Mouse (Mus musculus) myocyte (in vitro differentiated cells): ENCODE measurements around the gene Dcp1b. TPM values are rescaled to one million over a fixed set of nuclear protein-coding genes. Genes with fewer than 3 reads are reported as not detected.

Source experiments
- H3K27me3 ChIP-seq: one replicate; pipeline ENCODE4 v1.6.1; 2011; ENCODE audit not compliant: control insufficient read depth, insufficient read depth, insufficient read length
- H3K36me3 ChIP-seq: one replicate; pipeline ENCODE4 v1.6.1; 2011; ENCODE audit not compliant: control insufficient read depth, insufficient read depth
- H3K4me2 ChIP-seq: one replicate; pipeline ENCODE4 v1.6.1; 2011; ENCODE audit warnings: low read depth, control low read depth
- H3K4me3 ChIP-seq: one replicate; pipeline ENCODE4 v1.5.1; 2011; ENCODE audit warnings: mild to moderate bottlenecking, control low read depth, moderate library complexity
- H3K79me2 ChIP-seq: one replicate; pipeline ENCODE4 v1.6.1; 2011; ENCODE audit not compliant: control insufficient read depth, insufficient read depth
- H3ac ChIP-seq: one replicate; pipeline ENCODE4 v1.6.1; 2011; ENCODE audit not compliant: control insufficient read depth, insufficient read length
- CEBPB ChIP-seq: IDR thresholded peaks from 2 replicates; pipeline ENCODE4 v1.6.1; 2011; ENCODE audit warnings: mild to moderate bottlenecking, moderate library complexity; ENCODE audit not compliant: poor library complexity, insufficient read depth, severe bottlenecking
- E2F4 ChIP-seq: IDR thresholded peaks from one replicate; pipeline ENCODE4 v1.6.1; 2011; ENCODE audit warnings: mild to moderate bottlenecking, control low read depth, moderate library complexity; ENCODE audit not compliant: insufficient read depth
- MAX ChIP-seq: IDR thresholded peaks from one replicate; pipeline ENCODE4 v1.6.1; 2011; ENCODE audit warnings: low read depth, mild to moderate bottlenecking, control low read depth
- MYOD1 ChIP-seq, 3 experiments: IDR thresholded peaks; one replicate each; pipeline ENCODE4 v1.6.1; 2011; ENCODE audit warnings: control low read depth in 2 of 3, low read depth in 2 of 3, mild to moderate bottlenecking in 2 of 3, moderate library complexity in 1 of 3; ENCODE audit not compliant: insufficient read length in 2 of 3, control insufficient read depth in 1 of 3
- MYOG ChIP-seq, 3 experiments: IDR thresholded peaks; one replicate each; pipeline ENCODE4 v1.6.1; 2011; ENCODE audit warnings: control low read depth in 2 of 3, low read depth in 2 of 3, mild to moderate bottlenecking in 2 of 3; ENCODE audit not compliant: insufficient read length in 2 of 3, control insufficient read depth in 1 of 3, insufficient read depth in 1 of 3
- POLR2A ChIP-seq: IDR thresholded peaks from one replicate; pipeline ENCODE4 v1.6.1; 2011; ENCODE audit warnings: low read depth, mild to moderate bottlenecking, control low read depth, moderate library complexity; ENCODE audit not compliant: insufficient read length
- POLR2AphosphoS2 ChIP-seq: IDR thresholded peaks from one replicate; pipeline ENCODE4 v1.6.1; 2011; ENCODE audit warnings: low read depth, control low read depth; ENCODE audit not compliant: insufficient read length
- REST ChIP-seq: IDR thresholded peaks from one replicate; pipeline ENCODE4 v1.6.1; 2011; ENCODE audit warnings: mild to moderate bottlenecking, control low read depth, moderate library complexity; ENCODE audit not compliant: insufficient read depth, insufficient read length
- SRF ChIP-seq: IDR thresholded peaks from one replicate; pipeline ENCODE4 v1.6.1; 2011; ENCODE audit warnings: low read depth; ENCODE audit not compliant: control insufficient read depth, insufficient read length
- TCF12 ChIP-seq: IDR thresholded peaks from one replicate; pipeline ENCODE4 v1.6.1; 2011; ENCODE audit warnings: mild to moderate bottlenecking, control low read depth; ENCODE audit not compliant: poor library complexity, insufficient read depth, severe bottlenecking
- TCF3 ChIP-seq: IDR thresholded peaks from one replicate; pipeline ENCODE4 v1.6.1; 2011; ENCODE audit warnings: low read depth, control low read depth; ENCODE audit not compliant: insufficient read length
- USF1 ChIP-seq: IDR thresholded peaks from one replicate; pipeline ENCODE4 v1.6.1; 2011; ENCODE audit warnings: low read depth, mild to moderate bottlenecking, control low read depth, moderate library complexity
- polyA plus RNA-seq: library from polyadenylated mRNA; unstranded; fragments of >200 nt; fragmentation: generic; extraction: Trizol; gene quantifications from one replicate; pipeline ENCODE4 v1.2.1, GENCODE M21; 2012; ENCODE audit warnings: missing spikeins

Gene Dcp1b
- polyA plus RNA-seq, 1 experiment = 2.8 TPM

- no peaks in the 10 kb centered on the region for H3K79me2 ChIP-seq
- no peaks in the 10 kb centered on the region for H3K36me3 ChIP-seq
- H3K4me3 ChIP-seq = no peak overlapping the region
- no peak overlapping the region for H3K4me2 ChIP-seq
- H3ac ChIP-seq = no peak overlapping the region
- no peak for TF ChIP-seq MYOG (IDR thresholded peaks at IDR 0.05; ENCODE audit: control insufficient read depth in 1 of 3, insufficient read depth in 1 of 3, insufficient read length in 2 of 3, low read depth in 2 of 3)
- no peak for TF ChIP-seq USF1
- no peak for TF ChIP-seq TCF12
- TF ChIP-seq MAX = no peak
- no peak for TF ChIP-seq CEBPB
- TF ChIP-seq POLR2A = no peak
- TF ChIP-seq POLR2AphosphoS2 = no peak
- no peaks in the 10 kb centered on the region for H3K27me3 ChIP-seq
Observed at GRCm38 (mm10) chr6:119145109-119145508, 29.9 kb upstream of the Dcp1b start.

GRCm38 (mm10) chr6:119165677-119166076 is 9.4 kb upstream of the Dcp1b start:
- no peaks in the 10 kb centered on the region for H3K79me2 ChIP-seq
- no peak for TF ChIP-seq TCF12
- no peak for TF ChIP-seq MYOG (IDR thresholded peaks at IDR 0.05; ENCODE audit: control insufficient read depth in 1 of 3, insufficient read depth in 1 of 3, insufficient read length in 2 of 3, low read depth in 2 of 3)
- TF ChIP-seq POLR2A = no peak
- TF ChIP-seq MYOD1 (IDR thresholded peaks at IDR 0.05; ENCODE audit: control insufficient read depth in 1 of 3, insufficient read length in 2 of 3, low read depth in 2 of 3) = no peak
- TF ChIP-seq USF1 = no peak
- TF ChIP-seq POLR2AphosphoS2 = no peak
- TF ChIP-seq CEBPB = no peak
- no peak for TF ChIP-seq MAX
- TF ChIP-seq E2F4 = no peak
- TF ChIP-seq TCF3 = no peak
- no peak for TF ChIP-seq SRF
- TF ChIP-seq REST = no peak
- H3K27me3 ChIP-seq = no peaks in the 10 kb centered on the region
- no peak overlapping the region for H3ac ChIP-seq
- no peak overlapping the region for H3K4me2 ChIP-seq
- H3K36me3 ChIP-seq = no peaks in the 10 kb centered on the region
- no peak overlapping the region for H3K4me3 ChIP-seq

DNA sequence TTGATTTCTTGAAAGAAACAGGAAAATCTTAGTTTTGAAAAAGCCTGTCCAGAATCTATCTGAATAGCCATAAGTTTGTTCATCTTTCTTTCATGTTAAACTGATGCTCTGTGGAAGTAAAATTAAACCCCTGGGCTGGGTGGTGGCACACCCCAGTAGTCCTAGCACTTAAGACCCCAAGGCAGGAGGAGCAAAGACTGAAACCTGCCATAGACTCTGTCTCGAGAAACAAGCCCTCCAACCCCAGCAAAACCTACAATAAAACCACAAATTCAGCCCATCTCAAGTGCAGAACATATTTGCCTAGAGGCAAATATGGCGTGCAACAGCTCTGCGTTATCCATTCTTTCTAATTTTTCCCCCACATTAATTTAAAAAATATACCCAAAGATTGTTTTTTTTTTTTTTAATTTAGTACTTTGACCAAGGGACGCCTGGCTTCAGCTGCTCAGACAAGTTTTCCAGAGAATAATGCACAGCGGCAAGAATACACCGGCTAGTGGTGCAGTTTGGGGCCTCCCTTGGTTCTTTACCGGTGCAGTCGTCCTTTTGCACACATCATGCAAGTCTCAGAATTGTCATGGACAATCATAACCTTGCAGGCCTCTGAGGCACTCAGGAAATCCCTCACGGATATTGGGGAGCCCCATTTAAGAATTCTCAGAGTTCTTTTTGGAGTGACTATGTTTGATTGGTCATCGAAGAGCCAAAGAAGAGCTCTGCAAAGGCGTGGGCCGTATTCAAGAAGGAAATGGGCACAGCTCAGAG is 562 bp upstream of the Dcp1b start:
- Histone ChIP-seq H3K4me3 (peak overlapping the region; percentile 37), H3K36me3 (no peaks in the 10 kb centered on the region), H3K4me2 (peak overlapping the region; percentile 65), H3K27me3 (no peaks in the 10 kb centered on the region), H3ac (peak overlapping the region; percentile 21), H3K79me2 (no peaks in the 10 kb centered on the region)
- no peak for TF ChIP-seq MYOD1 (IDR thresholded peaks at IDR 0.05; ENCODE audit: control insufficient read depth in 1 of 3, insufficient read length in 2 of 3, low read depth in 2 of 3)
- TF ChIP-seq TCF12 = no peak
- no peak for TF ChIP-seq TCF3
- TF ChIP-seq MYOG (IDR thresholded peaks at IDR 0.05; ENCODE audit: control insufficient read depth in 1 of 3, insufficient read depth in 1 of 3, insufficient read length in 2 of 3, low read depth in 2 of 3) = no peak
- TF ChIP-seq CEBPB = no peak
- TF ChIP-seq SRF = no peak
- TF ChIP-seq POLR2AphosphoS2 = no peak
- TF ChIP-seq MAX = no peak
- TF ChIP-seq REST = no peak
- no peak for TF ChIP-seq USF1
- TF ChIP-seq E2F4 = no peak
- TF ChIP-seq POLR2A = no peak

DNA sequence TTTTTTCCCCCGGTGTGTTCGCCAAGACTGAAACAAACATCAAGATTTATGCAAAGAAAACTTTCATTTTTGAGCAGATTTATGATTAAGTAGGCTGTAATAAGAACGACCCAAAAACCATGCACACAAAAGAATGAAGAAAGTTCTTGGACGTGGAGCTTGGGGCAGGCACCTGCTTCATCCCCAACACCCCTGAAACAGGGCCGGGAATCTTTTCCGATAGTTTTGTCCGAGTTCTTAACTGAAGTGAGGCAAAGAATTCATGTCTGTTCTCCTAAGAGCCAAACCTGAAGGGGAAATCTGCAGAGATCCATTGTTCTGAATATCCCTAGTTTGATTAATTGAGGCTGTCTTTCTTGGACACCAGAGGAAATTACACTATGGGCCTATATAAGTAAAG is 1.1 kb downstream of the Dcp1b start:
- Histone ChIP-seq H3K27me3 (no peaks in the 10 kb centered on the region), H3K4me2 (peak overlapping the region; percentile 94), H3ac (peak overlapping the region; percentile 21), H3K4me3 (peak overlapping the region; percentile 37), H3K36me3 (no peaks in the 10 kb centered on the region), H3K79me2 (no peaks in the 10 kb centered on the region)
- TF ChIP-seq MAX = no peak
- TF ChIP-seq E2F4 = no peak
- no peak for TF ChIP-seq TCF3
- no peak for TF ChIP-seq CEBPB
- TF ChIP-seq TCF12 = no peak
- no peak for TF ChIP-seq SRF
- TF ChIP-seq POLR2AphosphoS2 = no peak
- no peak for TF ChIP-seq POLR2A
- TF ChIP-seq REST = no peak
- TF ChIP-seq USF1 = no peak
- no peak for TF ChIP-seq MYOG (IDR thresholded peaks at IDR 0.05; ENCODE audit: control insufficient read depth in 1 of 3, insufficient read depth in 1 of 3, insufficient read length in 2 of 3, low read depth in 2 of 3)

DNA sequence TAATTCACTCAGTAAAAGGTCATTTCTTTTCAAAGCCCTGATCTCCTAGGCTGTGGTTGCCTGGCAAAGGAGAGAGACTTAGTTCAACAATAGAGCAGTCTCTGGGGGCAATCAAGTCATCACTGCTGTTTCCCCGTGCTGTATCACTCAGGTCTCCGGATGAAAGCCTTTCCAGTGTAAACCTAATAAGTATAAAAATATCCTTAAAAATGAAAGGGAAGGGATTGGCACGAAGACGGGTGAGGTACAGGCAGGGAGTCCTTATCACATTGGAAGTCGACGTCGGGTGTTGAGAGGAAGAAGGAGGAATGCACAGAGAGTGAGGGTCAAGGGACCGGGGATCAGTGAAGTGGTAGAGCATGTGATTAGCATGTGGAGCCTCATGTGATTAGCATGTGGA is 2.0 kb downstream of the Dcp1b start:
- H3K4me2 ChIP-seq = no peak overlapping the region
- no peaks in the 10 kb centered on the region for H3K79me2 ChIP-seq
- no peak for TF ChIP-seq POLR2A
- no peak for TF ChIP-seq POLR2AphosphoS2
- no peak for TF ChIP-seq MYOD1 (IDR thresholded peaks at IDR 0.05; ENCODE audit: control insufficient read depth in 1 of 3, insufficient read length in 2 of 3, low read depth in 2 of 3)
- no peak for TF ChIP-seq USF1
- no peak for TF ChIP-seq TCF3
- TF ChIP-seq MYOG (IDR thresholded peaks at IDR 0.05; ENCODE audit: control insufficient read depth in 1 of 3, insufficient read depth in 1 of 3, insufficient read length in 2 of 3, low read depth in 2 of 3) = no peak
- TF ChIP-seq REST = no peak
- TF ChIP-seq MAX = no peak
- no peak for TF ChIP-seq E2F4
- TF ChIP-seq CEBPB = no peak
- no peak overlapping the region for H3ac ChIP-seq
- no peak overlapping the region for H3K4me3 ChIP-seq
- no peaks in the 10 kb centered on the region for H3K27me3 ChIP-seq
- no peaks in the 10 kb centered on the region for H3K36me3 ChIP-seq
